Mouse (Mus musculus): ENCODE results near the gene Scai.

GRCm38 (mm10) chr2:39082706-39083105 lies 107.8 kb downstream of the Scai start:
- TF ChIP-seq CTCF (IDR thresholded peaks at IDR 0.05; ENCODE audit: low read depth, low read length) (no peak), POLR2A (IDR thresholded peaks at IDR 0.05; ENCODE audit: extremely low read depth, insufficient read depth, low read length) (no peak)
